Mouse (Mus musculus): ENCODE data around the gene Olfr96. TPM values are rescaled to one million over a fixed set of nuclear protein-coding genes. Genes with fewer than 3 reads are reported as not detected.
A peak's percentile ranks its signal among the peaks of the same experiment; 100 is the strongest.
"Not testable (repeated sequence)": the region's sequence is repeated elsewhere in the genome, so short reads cannot be mapped to it uniquely, and the experiment has no call there.

Olfr96 gene
- not detected for polyA plus RNA-seq (2017; shearing (Covaris generic))

GRCm38 (mm10) chr17:37219846-37220245 is at the start of gene Olfr96:
Gene Olfr96, plus strand, starts transcription at chr17:37220146.
- no peak for ATAC-seq

- ATAC-seq, result no peak
Observed at GRCm38 (mm10) chr17:37185474-37185873, 34.5 kb upstream of the Olfr96 start.

GRCm38 (mm10) chr17:37190711-37191110 is 29.2 kb upstream of the Olfr96 start:
- ATAC-seq, result no peak

- no peak for ATAC-seq
Observed at GRCm38 (mm10) chr17:37193032-37193431, 26.9 kb upstream of the Olfr96 start.

GRCm38 (mm10) chr17:37193656-37194055 is 26.3 kb upstream of the Olfr96 start, which contains the start of gene Ubd:
Gene Ubd, plus strand, starts transcription at chr17:37193892.
- no peak for ATAC-seq

- ATAC-seq, result no peak
Observed at GRCm38 (mm10) chr17:37194782-37195181, 25.2 kb upstream of the Olfr96 start.

- no peak for ATAC-seq
Observed at GRCm38 (mm10) chr17:37196845-37197724, 22.9 kb upstream of the Olfr96 start.

GRCm38 (mm10) chr17:37200894-37201293 is 19.1 kb upstream of the Olfr96 start, which contains the start of gene Olfr94:
Gene Olfr94, minus strand, starts transcription at chr17:37200994.
- no peak for ATAC-seq

GRCm38 (mm10) chr17:37203206-37203916 is 16.6 kb upstream of the Olfr96 start:
- peak; percentile 85 for ATAC-seq

- no peak for ATAC-seq
Observed at GRCm38 (mm10) chr17:37203917-37204236, 16.1 kb upstream of the Olfr96 start.

- no peak for ATAC-seq
Observed at GRCm38 (mm10) chr17:37210884-37211768, 8.8 kb upstream of the Olfr96 start.

- ATAC-seq, result no peak
Observed at GRCm38 (mm10) chr17:37213018-37213417, 6.9 kb upstream of the Olfr96 start, which contains the start of gene Olfr95. Gene Olfr95, minus strand, starts transcription at chr17:37213118.

GRCm38 (mm10) chr17:37218486-37218885 is 1.5 kb upstream of the Olfr96 start:
- ATAC-seq, result no peak

GRCm38 (mm10) chr17:37221879-37222278 is 1.9 kb downstream of the Olfr96 start:
- ATAC-seq, result no peak

- not testable (repeated sequence) for ATAC-seq
Observed at GRCm38 (mm10) chr17:37237230-37237629, 17.3 kb downstream of the Olfr96 start, which contains the start of gene Olfr97. Gene Olfr97, minus strand, starts transcription at chr17:37237330.

GRCm38 (mm10) chr17:37242198-37242597 is 22.3 kb downstream of the Olfr96 start:
- no peak for ATAC-seq

- peak; percentile 99 for ATAC-seq
Observed at GRCm38 (mm10) chr17:37246715-37247114, 26.8 kb downstream of the Olfr96 start.

- no peak for ATAC-seq
Observed at GRCm38 (mm10) chr17:37249460-37249859, 29.5 kb downstream of the Olfr96 start.

- ATAC-seq, result peak; percentile 37
Observed at GRCm38 (mm10) chr17:37250544-37250943, 30.6 kb downstream of the Olfr96 start.

GRCm38 (mm10) chr17:37263626-37264025 is 43.7 kb downstream of the Olfr96 start, which contains the start of gene Olfr98:
Gene Olfr98, minus strand, starts transcription at chr17:37263749.
- ATAC-seq, result no peak

- ATAC-seq, result peak; percentile 81
Observed at GRCm38 (mm10) chr17:37270058-37270701, 50.2 kb downstream of the Olfr96 start, which contains the start of gene H2-M3. Gene H2-M3, plus strand, starts transcription at chr17:37270220.

GRCm38 (mm10) chr17:37270702-37271092 is 50.8 kb downstream of the Olfr96 start:
- ATAC-seq, result peak; percentile 88

All from activated CD4-positive, CD25-positive, alpha-beta regulatory T cell, adult 4 months (primary cell).